Mouse (Mus musculus) 3134 (cell line): ENCODE results near the gene Svbp.
A peak's percentile ranks its signal among the peaks of the same experiment; 100 is the strongest.

Experiments
- DNase-seq: peaks from one replicate; pipeline ENCODE4 v3.0.0-alpha.2; 2011; ENCODE audit warnings: low spot score; ENCODE audit not compliant: insufficient read length; ENCODE audit errors: extremely low read depth

Svbp gene

DNA sequence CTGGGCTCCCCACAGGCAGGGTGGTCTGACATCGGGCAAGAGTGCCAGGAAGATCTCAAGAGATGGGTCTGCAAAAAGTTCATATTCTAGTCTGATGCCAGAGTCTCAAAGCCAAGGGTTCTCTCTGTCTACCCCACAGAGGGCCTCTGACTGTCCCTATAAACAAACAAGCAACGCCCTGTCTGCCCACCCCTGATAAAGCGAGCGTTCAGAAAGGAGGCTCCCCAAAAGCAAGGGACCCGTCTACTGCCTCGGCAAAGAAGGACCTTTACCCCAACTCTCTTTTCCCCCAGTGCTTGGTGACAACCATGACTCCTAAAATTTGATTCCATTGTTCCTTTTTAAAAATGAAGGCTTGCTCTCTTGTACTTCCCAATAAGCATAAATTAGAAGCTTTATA, 5.2 kb upstream of the Svbp start, which contains the start of gene Ermap:
Gene Ermap, minus strand, starts transcription at position 148 of the 400 bp plus-strand sequence.
- no peak for DNase-seq

DNA sequence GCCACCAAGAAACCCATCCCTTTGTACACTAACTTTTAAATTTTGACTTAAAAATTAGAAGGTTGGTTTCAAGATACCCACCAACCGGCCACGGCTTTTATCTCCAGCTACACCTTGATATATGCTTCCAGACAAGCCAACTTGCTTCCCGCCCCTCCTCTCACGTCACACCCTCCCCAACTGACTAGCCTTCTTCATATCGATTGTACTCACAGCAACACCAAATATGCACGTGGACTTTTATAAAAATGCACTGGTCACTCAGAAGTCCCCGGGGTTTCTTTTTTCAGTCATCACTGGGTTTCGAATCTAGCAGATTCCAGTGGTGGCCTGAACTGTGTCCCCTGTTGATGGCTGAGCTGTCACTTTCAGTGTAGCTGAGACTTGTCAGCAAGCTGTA, 4.5 kb upstream of the Svbp start:
- DNase-seq, result no peak

DNA sequence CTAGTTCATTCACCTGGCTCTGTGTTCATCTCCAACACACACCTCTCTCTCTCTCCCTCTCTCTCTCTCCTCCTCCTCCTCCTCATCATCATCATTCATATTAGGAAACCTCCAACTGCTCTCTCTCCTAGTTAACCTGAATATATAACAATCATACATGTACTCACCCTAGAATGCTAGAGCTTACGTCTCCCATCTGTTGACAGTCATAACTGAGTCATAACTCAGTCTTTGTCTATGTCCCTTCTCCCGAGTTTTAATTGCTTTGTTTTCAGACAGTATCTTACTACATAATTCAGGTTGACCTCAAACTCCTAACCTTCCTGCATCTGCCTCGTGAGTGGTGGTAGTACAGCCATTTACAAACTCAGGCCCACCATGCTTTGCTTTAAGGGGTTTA, 3.8 kb upstream of the Svbp start:
- no peak for DNase-seq

DNA sequence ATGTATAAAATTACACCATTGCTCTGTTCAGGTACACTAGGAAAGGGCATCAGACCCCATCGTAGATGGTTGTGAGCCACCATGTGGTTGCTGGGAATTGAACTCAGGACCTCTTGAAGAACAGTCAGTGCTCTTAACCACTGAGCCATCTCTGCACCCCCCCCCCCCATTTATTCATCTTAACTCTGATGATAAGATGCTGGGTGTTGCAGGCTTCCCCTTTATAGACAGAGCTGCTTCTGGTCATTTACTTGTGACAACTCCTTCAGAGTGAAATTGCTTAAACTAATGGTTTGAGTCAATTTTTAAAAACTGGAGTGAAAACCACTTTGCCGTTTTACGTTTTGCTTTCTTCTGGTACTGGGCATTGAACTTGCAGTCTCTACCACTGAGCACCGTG, 2.3 kb upstream of the Svbp start:
- no peak for DNase-seq

DNA sequence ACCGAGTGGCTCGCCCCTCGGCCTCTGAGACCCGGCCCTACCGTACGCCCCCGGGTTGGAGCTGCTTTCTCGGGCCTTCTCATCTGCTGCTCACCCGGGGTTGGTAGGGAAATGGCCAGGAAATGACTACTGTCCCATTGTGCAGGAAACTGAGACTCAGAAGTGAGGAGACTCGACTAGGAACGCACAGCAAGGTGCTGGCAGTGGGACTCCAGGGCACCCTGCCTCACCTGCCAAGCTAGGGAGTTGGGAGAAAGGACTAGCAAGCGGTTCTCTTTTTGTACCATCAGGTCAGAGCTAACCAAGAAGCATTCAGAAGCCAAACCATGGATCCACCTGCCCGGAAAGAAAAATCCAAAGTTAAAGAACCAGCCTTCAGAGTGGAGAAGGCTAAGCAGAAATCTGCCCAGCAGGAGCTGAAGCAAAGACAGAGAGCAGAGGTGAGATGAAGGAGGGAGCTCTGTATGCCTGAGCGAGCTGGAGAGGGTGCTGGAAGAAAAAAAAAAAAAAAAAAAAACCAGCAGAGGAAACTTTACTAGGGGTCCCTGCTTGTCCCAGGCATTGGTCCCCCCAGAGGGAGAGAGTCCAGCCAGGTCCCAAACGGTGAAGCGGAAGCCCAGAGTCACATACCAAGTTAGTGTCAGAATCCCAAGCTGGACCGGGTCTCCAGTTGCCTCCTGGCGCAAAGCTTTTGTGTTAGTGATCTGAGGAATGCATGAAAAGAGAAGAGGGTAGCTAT, 645 bp downstream of the Svbp start:
- no peak for DNase-seq

DNA sequence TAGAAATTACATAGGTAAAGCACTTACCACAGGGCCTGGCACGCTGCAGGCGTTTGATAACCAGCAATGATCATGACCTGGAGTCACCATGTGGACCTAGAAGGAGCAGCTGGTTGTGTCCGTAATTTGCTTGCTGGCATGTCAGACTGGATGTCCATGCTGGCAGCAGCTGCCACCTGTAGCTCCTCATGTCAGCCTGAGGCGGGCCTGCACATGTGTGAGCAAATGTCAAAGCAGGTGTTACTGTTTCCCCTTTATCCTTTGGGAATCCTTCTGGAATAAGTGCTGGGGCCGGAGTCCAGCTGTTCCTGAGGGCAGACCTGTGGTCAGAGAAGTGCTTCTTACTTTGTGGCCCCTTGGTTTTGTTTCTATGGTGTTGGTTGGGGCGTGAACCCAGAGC, 3.0 kb downstream of the Svbp start:
- no peak for DNase-seq

DNA sequence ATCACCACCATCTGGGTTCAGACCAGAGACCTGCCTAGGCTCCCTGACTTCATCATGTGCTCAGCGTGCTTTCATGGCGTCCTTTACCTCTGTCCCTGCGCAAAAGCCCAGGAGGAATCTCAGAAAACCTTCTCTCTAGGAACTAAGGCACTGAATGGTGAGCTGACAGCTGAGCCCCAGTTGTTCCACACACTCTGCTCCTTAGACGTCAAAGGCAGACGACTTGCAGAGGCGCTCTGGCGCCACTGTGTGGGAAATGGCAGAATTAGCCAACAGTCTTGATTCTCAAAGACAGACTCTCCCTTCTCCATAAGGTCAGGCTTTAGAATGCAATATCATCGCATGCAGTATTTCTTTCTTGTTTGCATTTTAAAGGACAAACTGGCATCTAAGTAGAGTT, 9.6 kb downstream of the Svbp start:
- DNase-seq, result no peak

DNA sequence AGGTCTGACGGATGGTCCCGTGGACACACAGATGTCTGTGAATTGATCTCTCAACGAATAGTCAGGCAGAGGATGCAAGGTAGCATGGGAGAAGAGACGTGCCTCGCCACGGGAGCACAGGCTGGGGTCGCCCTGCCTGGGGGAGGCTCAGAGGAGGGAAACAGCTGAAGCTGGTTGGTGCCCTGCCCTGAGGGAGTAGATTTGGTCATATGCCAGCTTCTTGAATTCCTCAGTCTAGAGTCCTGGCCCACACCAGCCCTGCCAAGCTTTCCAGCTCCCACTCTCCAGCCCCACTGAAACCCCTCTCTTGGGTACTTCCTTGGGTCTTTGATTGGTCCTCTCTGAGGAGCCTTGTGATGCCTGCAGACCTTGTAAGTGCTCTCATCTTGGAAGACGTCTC, 21.6 kb downstream of the Svbp start:
- DNase-seq, result no peak

DNA sequence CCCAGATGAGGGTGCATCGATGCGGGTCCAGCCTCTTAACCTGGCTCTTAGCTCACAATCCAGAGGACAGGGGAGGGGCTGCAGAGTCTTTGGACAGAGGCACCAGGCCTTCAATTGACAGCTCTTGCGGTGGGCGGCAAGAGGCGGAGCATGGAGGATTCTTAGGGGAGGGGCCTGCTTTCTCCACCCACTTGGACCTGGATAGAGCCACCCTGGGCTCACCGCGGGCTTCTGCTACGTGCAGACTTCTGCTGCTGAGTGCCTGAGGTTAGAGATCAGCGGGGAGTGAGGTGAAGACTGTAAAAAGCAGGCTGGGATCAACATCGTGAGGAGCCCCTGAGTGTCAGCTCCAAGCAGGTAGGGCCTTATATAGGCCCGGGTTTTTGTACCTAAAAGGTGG, 23.1 kb downstream of the Svbp start, which contains the start of gene Tmem269:
Gene Tmem269, minus strand, starts transcription at position 49 of the 400 bp plus-strand sequence.
- DNase-seq, result no peak

DNA sequence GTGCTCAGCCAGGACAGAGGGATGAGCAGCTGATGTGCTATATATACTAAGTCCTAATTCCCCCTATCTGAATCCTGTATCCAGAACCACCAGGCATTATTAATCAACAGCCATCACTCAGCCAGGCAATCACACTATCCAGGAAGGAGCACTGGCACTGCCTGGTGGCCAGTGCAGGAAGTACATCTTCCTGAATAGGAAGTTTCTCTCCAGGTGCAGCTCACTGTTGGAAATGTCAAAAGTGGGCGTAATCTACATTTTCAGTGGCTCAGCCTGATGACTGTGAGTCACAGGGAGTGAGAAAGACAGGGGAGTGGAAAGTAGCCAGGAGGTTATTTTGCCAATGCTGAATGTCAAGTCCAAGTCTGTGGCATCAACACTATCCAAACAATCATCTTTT, 28.6 kb downstream of the Svbp start:
- DNase-seq, result peak; percentile 47

DNA sequence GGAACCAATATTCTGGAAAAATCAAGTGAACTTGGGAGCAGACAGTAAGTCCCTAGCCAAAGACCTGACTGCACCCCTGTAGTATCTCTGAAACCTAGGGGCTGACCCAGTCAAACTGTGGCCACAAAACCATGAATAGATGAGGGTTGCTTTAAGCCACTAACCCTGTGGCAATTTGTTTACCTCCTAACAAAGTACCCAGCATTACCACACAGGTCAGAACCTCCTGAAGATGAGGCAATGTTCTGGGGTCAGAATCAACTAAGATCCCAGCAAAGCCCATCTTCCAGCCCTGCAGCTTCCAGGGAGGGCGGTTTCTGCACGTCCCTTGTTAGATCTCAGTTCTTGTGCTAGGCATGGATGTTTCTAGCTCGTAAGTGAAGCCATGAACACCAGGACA, 29.4 kb downstream of the Svbp start:
- DNase-seq, result no peak

DNA sequence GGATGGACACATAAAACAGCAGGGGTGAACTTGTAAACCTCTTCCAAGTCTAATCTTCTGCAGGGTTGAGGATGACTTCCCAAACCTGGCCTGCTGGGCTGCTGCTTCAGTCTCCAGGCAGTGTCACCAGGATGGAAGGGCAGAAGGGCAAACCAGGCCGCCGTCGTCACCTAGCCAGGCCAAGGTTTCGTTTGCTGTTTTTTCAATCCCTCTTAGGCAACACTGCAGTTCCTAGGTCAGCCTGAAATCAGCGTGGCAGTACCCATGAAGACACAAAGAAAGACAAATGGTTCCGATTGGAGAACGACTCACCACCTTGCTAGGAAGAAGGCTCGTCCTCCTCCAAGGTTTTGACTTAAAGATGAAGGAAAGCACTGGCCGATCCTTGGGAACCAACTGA, 30.6 kb downstream of the Svbp start:
- DNase-seq, result no peak

DNA sequence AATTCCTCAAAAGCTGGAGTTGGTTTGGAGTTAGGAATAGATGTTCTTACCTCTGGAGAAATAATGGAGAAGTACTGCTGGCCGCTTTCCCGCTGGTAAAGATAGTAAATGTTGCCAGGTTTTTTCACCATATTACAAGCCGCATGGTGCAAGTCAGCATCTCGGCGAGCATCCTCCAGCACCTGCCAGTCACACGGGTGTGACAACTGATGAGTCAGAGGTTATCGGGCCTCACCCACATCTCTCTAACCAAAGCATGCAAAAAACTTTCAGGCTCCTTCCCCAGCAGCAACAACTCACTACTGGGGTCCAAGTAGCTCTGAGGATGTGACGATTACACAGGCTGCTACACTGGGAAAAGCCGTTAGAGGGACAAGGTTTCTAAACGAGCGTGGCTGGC, 31.6 kb downstream of the Svbp start:
- no peak for DNase-seq

DNA sequence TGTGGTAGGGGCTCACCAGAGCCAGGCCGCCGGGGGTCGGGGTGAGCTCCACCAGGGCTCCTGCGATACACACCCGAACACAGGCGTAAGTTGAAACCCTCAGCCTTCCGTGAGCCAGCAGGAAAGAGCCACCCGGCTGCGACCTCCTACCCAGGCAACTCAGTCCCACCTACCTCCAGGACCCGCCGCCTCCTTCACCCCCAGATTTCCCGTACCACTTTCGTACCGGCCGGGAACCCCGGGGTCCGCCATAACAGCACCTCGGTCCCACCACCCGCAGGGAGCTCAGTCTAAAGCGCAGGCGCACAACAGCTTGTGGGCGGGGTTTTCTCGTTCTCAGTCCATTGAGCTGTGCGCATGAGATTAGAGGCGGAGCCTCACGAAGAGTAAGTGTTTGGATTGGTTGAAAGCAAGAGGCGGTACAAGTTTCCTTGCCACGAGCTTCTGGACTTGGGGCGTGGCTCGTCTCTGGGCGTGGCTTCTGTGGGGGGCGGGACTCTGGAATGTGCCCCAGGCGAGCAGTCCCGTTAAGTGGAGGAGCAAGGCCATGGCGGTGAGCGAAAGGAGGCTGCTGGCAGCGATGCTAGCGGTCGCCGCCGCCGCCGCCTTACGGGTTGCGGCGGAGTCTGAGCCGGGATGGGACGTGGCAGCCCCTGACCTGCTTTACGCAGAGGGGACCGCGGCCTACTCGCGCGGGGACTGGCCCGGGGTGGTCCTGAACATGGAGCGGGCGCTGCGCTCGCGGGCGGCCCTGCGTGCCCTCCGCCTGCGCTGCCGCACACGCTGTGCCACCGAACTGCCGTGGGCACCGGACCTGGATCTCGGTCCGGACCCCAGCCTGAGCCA, 37.5 kb downstream of the Svbp start, which contains the start of the genes AU022252 and P3h1:
Gene AU022252, minus strand, starts transcription at position 303 of the 846 bp plus-strand sequence.
Gene P3h1, plus strand, starts transcription at position 506 of the 846 bp plus-strand sequence.
- peak; percentile 96 for DNase-seq

DNA sequence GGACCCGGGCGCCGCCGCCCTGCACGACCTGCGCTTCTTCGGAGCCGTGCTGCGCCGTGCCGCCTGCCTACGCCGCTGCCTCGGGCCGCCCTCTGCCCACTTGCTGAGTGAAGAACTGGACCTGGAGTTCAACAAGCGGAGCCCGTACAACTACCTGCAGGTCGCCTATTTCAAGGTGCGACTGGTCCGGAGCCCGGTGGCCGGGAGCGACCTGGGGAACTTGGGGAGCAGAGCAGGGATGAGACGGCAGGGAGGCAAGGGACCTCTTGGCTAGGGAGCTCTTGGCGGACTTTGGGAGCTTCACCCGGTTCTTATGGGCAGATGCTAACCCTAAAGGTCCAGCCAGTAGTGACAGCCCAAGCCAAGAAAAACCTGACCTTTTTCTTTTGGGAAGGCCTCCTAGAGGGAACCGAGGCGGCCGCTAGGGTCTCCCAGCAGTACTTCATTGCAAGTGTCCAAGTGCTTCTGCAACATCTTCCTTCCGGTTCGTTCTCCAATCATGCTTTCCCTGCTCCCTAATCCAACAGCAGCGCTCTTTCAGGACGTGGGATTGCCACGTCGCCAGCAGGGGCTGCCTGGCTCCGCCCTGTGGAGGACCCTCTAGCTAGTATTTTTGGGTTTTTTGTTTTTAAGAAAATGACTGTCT, 38.3 kb downstream of the Svbp start:
- DNase-seq, result peak; percentile 62

DNA sequence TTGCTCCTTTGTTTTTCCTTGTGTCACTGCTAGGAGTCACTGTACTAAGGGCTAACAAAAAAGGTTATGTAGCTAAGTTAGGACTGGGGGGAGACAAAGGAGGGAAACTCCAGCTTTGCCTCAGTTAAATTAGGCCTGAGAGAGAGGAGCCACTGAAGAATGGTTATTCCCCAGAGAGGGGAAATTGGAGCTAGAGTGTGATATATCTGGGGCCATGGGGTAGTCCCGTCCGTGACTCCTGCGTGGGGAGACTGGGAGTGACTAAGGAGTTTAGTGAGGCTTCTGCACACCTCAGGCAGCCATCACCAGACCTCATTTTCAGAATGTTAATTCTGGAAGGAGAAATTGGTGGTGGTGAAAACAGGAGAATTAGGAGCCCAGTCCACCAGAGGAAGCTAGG, 39.2 kb downstream of the Svbp start:
- no peak for DNase-seq

DNA sequence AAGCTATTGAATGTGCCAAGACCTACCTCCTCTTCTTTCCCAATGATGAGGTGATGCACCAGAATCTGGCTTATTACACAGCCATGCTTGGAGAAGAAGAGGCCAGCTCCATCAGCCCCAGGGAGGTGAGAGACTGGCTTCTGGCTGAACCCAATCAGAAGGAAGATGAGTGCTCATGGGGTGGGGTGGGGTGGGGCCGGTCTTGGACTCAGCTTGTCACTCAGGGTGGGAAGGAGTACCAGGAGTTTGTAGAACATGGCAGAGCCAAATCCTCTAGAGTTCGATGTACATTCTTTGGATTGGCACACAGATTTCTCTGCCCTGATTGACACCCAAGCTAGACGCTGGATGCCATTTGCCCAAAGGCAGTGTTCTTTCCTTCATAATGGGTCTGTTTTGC, 43.6 kb downstream of the Svbp start:
- DNase-seq, result no peak

DNA sequence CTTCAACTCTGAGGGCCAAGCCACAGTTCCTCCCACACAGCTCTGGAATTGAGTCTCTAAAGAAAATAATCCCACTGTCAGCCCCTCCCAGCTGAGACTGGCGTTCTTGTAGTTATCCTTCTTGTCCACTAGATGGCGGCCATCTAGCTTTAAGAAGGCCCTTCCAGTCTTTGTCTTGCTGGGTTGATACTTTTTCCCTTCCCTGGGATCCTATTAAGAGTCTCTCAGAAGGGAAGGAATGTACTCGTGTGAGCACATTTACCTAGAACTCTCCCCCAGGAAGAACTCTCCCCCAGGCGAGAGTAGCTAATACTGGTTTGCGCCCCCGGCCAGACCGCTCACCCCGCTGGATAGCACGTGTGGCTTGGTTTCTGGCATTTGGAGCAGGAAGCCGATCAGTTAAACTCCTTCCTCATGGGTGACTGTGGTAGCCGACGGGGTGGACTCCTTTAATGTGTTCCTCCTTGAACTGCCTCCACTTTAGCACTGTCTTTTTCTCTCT, 44.1 kb downstream of the Svbp start:
- peak; percentile 51 for DNase-seq

DNA sequence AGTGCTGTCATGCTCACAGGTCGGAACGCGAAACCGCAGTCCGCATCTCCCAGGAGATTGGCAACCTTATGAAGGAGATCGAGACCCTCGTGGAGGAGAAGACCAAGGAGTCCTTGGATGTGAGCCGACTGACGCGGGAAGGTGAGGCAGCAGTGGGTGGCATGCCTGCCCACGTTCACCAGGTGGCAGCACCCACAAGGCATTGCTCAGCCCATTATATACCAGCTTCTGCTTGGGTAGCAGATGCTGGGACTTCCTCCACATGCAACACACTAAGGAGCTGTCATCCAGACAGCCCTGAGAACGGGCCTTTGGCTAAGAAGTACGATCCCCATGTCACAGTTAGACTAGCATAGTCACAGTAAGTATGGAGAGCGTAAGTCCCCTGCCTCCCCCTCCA, 46.6 kb downstream of the Svbp start:
- DNase-seq, result no peak

DNA sequence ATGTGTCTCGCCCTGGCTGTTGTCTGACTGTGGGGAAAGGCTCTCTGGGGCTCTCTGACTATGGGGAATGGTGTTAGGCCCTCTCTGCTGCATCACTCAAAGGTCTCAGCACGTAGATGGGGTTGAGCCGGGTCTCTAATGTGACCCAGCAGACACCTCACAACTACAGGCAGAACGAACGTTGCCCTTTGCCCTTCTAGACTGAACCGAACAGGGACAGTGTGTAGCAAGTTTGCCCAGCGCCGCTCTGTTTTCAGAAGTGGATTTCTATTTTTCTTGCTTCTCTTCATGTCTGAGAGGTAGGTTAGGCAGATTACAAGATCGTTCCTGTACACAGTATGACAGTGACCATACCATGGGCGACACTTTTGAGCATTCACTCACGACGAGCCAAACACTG, 47.5 kb downstream of the Svbp start:
- DNase-seq, result no peak
